In the genomic region with DNA sequence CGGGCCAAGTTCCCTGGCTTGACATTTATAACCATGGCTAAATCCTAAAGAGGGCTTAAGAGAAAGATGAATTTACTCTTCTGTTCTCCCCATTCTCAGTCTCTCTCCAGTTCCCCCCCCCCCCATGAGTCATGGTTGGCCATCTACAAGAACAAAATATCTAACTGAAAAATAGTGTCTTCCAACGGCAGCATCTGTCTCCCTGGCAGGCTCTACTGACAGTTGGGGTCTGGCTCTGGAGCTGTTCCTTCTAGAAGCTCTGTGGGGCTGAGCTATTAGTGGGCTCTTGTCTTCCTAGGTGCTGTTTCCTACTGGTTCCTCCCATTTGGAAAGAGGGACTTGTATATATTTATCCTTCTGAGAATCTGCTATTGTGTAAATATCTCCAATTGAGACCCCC, we compare ENCODE assay signal across 29 mouse cellular contexts. TPM values are rescaled to one million over a fixed set of nuclear protein-coding genes. Genes with fewer than 3 reads are reported as not detected.
DNase-seq lines count a peak whose midpoint lies in the region; ATAC-seq lines count a peak whose summit lies in the region.
"Had no signal": no experiment of that assay in that cellular context is flagged by ENCODE, and none has a peak within 500 bp of the region (broad histone marks: within the 10 kb centered on the region; RNA-seq: fewer than 3 reads in every experiment).

No protein-coding gene starts in this region.

- H3K9ac ChIP-seq in liver, embryonic 11.5 days (ENCODE audit: low read depth, low read length): no peak overlapping the region
- H3K9ac ChIP-seq: embryonic facial prominence, embryonic 13.5 days; forebrain, embryonic 12.5 days; intestine, embryonic 15.5 days; liver, embryonic 14.5 days; lung, embryonic 14.5 days had no signal

- no peak for DNase-seq in frontal cortex, postnatal 25 days (ENCODE audit: low spot score in 2 of 2)
- DNase-seq in right cerebral cortex, adult 18-20 months: peak; percentile 53
- no peak for DNase-seq in right cerebral cortex, postnatal 4 days
- peak; percentile 28 to 48 for DNase-seq in left cerebral cortex, postnatal 14 days (ENCODE audit: low spot score in 2 of 2)
- DNase-seq in telencephalon, adult 2 months (ENCODE audit: low read depth, low spot score): peak; percentile 72
- DNase-seq in kidney, postnatal 14 days: no peak
- no peak for DNase-seq in liver, embryonic 11.5 days (ENCODE audit: low spot score)
- DNase-seq: B cell, adult 2 months; cerebellum, adult 9-10 months; gastrocnemius, postnatal 10 days; kidney, adult 8-10 months; kidney, postnatal 10 days; lung, embryonic 14.5 days; midbrain, embryonic 14.5 days had no signal

- intact Hi-C loops in left cerebral cortex, postnatal 14 days (cut with DNase I): no loop called here

- ATAC-seq in frontal cortex, adult (ENCODE audit: low TSS enrichment): peak; percentile 80
- no peak for ATAC-seq in liver, embryonic 11.5 days (replicated peaks; ENCODE audit: low FRiP score)
- ATAC-seq: hindbrain, embryonic 16.5 days; intestine, embryonic 15.5 days; Patski had no signal

- WGBS in liver, embryonic 11.5 days: 77% methylated on average over 2 of the region's 2 CpGs

- H3K4me1 ChIP-seq in liver, embryonic 11.5 days (replicated peaks; ENCODE audit: control insufficient read depth, insufficient read depth, low read length): no peaks in the 10 kb centered on the region
- H3K4me1 ChIP-seq: embryonic facial prominence, embryonic 13.5 days; forebrain, embryonic 12.5 days; intestine, embryonic 15.5 days; megakaryocyte, embryonic 14.5 days had no signal

- H3K4me3 ChIP-seq in liver, embryonic 11.5 days (ENCODE audit: low read depth, low read length): no peak overlapping the region
- H3K4me3 ChIP-seq: embryonic facial prominence, embryonic 13.5 days; erythroblast, embryonic 14.5 days; forebrain, embryonic 12.5 days; intestine, embryonic 15.5 days; megakaryocyte, embryonic 14.5 days had no signal

- no peaks in the 10 kb centered on the region for H3K9me3 ChIP-seq in liver, embryonic 11.5 days (ENCODE audit: control insufficient read depth, low read length)
- H3K9me3 ChIP-seq: embryonic facial prominence, embryonic 13.5 days; forebrain, embryonic 12.5 days; G1E; intestine, embryonic 15.5 days; megakaryocyte, embryonic 14.5 days had no signal

- no peaks in the 10 kb centered on the region for H3K27me3 ChIP-seq in liver, embryonic 11.5 days (replicated peaks; ENCODE audit: control insufficient read depth, insufficient read depth, low read length)
- H3K27me3 ChIP-seq: CH12.LX; embryonic facial prominence, embryonic 13.5 days; forebrain, embryonic 12.5 days; intestine, embryonic 15.5 days; megakaryocyte, embryonic 14.5 days had no signal

- H3K4me2 ChIP-seq in liver, embryonic 11.5 days: no peak overlapping the region
- H3K4me2 ChIP-seq: embryonic facial prominence, embryonic 13.5 days; forebrain, embryonic 12.5 days; heart, embryonic 11.5 days; intestine, embryonic 15.5 days; lung, embryonic 14.5 days had no signal

- no peak overlapping the region for H3K27ac ChIP-seq in liver, embryonic 11.5 days (ENCODE audit: low read depth, low read length)
- H3K27ac ChIP-seq: embryonic facial prominence, embryonic 13.5 days; forebrain, embryonic 12.5 days; intestine, embryonic 15.5 days; liver, embryonic 14.5 days; stomach, postnatal 0 days had no signal

- H3K36me3 ChIP-seq in liver, embryonic 11.5 days (ENCODE audit: control insufficient read depth, insufficient read depth, low read length): no peaks in the 10 kb centered on the region
- H3K36me3 ChIP-seq: embryonic facial prominence, embryonic 13.5 days; forebrain, embryonic 12.5 days; G1E; intestine, embryonic 15.5 days had no signal

RNA-seq across cellular contexts. Expression of a gene that starts 13.7 kb away (rescaled TPM):
- 100 to 1,000 TPM in 1 of 2 experiments, 10 to 100 TPM in 1; 71.1 to 107 TPM for total RNA-seq in left cerebral cortex, postnatal 14 days (2021)
- polyA plus RNA-seq in liver, embryonic 11.5 days (2014; fragmentation: Nextera tagmentation; extraction: Ambion mirVana): 0.40 and 0.78 TPM in 2 replicates
- total RNA-seq: CH12.LX; granulocyte monocyte progenitor cell, adult 5-6 weeks; hematopoietic stem cell, adult 5-6 weeks had no signal
- polyA plus RNA-seq: G1E had no signal

Comparison
In these comparisons a context has a peak if more than half of its experiments do, and no peak if none do; other contexts are left out.
1. DNase-seq: peak in right cerebral cortex, adult 18-20 months (single experiment), left cerebral cortex, postnatal 14 days (2 of 2) and telencephalon, adult 2 months (single experiment); none in frontal cortex, postnatal 25 days (0 of 2), right cerebral cortex, postnatal 4 days (single experiment), kidney, postnatal 14 days (single experiment) and liver, embryonic 11.5 days (single experiment).